Mouse (Mus musculus): ENCODE measurements around the gene Tmem182. TPM values are rescaled to one million over a fixed set of nuclear protein-coding genes. Genes with fewer than 3 reads are reported as not detected.

Tmem182 gene
- total RNA-seq, 2 experiments from 2014 or later: 0.20 to 0.21 TPM

GRCm38 (mm10) chr1:40855268-40855667 is 49.9 kb downstream of the Tmem182 start:
- no peak for DNase-seq (ENCODE audit: extremely low spot score in 1 of 2, low spot score in 1 of 2)

DNA sequence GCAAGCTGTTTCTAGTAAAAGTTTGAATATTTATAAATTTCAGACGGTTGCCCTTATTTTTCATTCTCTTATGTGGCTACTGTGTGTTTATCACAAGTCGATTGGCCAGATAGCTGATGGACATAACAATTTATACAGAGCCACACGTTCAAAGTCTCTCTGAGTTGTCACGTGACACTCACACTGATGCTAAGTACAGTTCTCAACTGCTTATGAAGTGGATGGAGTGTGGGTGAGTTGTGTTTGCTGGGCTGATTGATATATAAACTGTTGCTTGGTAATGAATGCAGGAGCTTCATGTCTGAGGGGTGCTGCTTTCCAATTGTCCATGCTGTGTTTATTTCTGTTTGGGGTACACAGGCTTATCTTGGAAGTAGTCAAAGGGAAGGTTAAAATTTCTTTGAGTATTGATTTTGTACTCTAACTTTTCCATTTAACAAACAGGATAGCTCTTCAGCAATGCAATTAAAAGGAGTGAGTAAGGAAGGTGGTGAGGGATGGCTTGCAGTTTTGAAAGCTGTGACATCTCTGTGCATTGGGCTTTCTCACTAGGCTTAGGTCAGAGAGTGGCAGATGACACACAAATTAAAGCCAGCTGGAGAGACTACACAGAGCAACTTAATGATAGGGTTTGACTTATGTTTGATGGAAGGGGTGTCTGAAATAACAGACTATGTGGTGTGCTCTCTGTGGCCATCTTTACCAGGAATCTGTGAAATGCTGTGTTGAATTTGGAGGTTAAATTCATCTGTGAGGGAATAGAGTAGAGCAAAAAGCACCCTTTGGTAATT is 51.6 kb downstream of the Tmem182 start:
- DNase-seq (ENCODE audit: extremely low spot score in 1 of 2, low spot score in 1 of 2): no peak

DNA sequence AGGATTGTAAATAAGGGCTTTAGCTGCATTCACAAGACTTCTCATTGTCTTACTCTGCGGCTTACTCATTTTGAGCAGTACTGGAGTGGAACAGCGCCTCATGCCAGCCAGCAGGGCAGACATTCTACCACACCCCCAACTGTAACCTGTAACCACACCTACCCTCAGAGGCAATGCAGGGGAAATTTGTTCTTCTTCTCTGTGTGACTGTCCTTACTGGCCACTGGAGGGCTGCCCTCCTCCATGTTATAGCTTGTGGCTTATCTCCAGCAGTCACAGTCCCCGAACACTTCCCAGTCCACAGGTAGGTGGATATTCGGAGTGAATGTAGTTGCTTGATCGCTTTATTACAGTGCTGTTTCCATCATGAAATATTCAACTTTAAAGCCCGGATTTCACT is 59.6 kb downstream of the Tmem182 start:
- DNase-seq (ENCODE audit: extremely low spot score in 1 of 2, low spot score in 1 of 2): no peak

DNA sequence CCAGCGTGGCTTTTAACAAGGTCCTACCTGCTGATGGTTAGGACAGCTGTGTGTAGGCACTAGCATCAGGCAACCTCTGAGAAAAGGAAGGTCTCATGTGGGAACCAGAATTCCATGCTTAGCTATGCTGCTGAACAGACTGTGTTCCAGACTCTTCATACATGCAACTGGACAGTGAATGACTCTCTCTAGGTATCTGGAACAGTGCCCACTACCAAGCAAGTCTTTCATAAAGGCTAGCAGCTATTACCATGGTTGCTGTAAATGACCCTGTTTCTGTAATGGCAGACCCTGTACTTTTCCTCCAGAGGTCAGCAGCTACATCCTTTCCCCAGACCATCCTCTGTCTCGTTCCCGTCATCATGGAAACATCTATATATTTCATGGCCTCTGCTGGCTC is 61.7 kb downstream of the Tmem182 start:
- DNase-seq (ENCODE audit: extremely low spot score in 1 of 2, low spot score in 1 of 2): no peak

GRCm38 (mm10) chr1:40867651-40868050 is 62.2 kb downstream of the Tmem182 start:
- DNase-seq (ENCODE audit: extremely low spot score in 1 of 2, low spot score in 1 of 2): no peak

GRCm38 (mm10) chr1:40873760-40874455 is 68.5 kb downstream of the Tmem182 start:
- DNase-seq (ENCODE audit: extremely low spot score in 1 of 2, low spot score in 1 of 2): no peak

DNA sequence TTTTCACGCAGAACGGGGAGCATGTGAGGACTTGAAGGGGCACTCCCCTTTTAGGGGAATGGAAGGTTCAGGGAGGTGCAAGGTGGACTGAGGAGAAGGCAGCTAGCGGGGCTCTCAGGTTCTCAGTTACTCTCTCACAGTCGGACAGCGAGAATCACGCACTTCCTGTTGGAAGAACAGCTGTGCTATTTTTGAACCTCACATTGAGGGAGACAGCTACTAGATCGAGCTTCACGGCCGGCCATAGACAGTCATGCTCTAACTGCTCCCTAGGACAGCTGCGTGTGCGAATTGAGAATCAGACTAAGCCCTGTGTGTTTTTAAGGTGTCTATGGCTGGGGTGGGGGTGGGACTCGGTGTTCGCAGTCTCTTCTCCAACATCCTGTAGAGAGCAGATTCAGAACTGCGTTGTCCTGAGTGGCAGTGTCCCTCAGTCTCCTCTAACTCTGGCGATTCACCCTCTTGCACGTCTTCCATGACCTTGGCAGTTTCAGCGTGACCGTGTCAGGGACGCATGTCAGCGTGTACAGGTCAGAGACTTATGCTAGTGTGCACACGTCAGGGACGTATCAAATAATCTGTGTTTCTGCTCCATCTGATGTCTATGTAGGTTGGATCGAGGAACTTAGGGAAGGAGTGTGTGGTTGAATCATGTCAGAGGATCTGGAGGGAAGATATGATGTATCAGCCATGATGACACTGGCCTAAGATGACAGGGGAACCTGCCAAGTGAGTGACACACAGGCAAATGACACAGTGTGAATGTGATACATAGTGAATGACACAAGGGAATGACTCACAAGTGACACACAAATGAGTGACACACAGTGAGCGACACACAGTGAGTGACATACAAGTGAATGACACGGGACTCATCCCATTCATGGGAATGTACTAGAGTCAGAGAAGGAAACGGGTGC is 69.3 kb downstream of the Tmem182 start:
- DNase-seq (ENCODE audit: extremely low spot score in 1 of 2, low spot score in 1 of 2): no peak

- peak; percentile 70 to 88 for DNase-seq (ENCODE audit: extremely low spot score in 1 of 2, low spot score in 1 of 2)
These were observed 73.7 kb downstream of the Tmem182 start for GRCm38 (mm10) chr1:40879051-40879450.

- DNase-seq (ENCODE audit: extremely low spot score in 1 of 2, low spot score in 1 of 2): no peak
These were observed 74.1 kb downstream of the Tmem182 start for GRCm38 (mm10) chr1:40879526-40879925.

- no peak for DNase-seq (ENCODE audit: extremely low spot score in 1 of 2, low spot score in 1 of 2)
These were observed 75.1 kb downstream of the Tmem182 start for GRCm38 (mm10) chr1:40880527-40880926.

DNA sequence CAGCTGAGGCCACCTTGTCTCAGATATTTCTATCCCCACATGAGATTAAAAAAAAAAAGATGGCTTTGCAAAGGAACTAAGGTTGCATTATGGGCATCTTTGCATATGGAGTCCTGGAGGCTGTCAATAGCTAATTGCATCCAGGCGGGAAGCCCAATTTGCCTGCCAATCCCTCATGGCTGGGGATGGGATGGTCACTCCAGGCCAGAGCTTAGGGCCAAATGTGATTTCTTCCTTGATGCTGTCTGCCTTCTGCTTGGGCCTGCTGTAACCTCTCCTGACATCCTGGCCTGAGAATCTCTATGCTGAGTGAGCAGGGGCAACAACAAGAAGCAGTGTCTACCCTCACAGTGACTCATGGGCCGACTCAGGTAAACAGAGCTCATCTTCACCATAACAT is 78.5 kb downstream of the Tmem182 start:
- no peak for DNase-seq (ENCODE audit: extremely low spot score in 1 of 2, low spot score in 1 of 2)

DNA sequence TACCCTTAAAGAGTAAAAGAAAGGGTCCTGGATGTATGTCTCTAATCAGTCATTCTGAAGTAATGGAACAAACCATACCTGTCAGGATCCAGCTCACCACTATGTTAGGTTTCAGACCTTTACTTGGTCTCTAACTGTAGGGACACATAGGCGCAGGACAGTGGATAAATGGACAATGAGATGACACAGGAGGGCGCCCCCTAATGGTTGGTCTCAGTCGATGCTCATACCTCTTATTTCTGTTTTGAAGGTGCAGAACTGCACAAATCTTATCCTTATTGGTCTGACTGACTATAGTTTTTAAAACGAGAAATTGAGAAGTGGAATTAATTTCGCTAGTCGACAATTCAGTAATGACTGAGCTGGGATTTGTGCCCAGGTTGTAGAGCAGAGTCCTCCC is 79.5 kb downstream of the Tmem182 start:
- DNase-seq (ENCODE audit: extremely low spot score in 1 of 2, low spot score in 1 of 2): no peak

DNA sequence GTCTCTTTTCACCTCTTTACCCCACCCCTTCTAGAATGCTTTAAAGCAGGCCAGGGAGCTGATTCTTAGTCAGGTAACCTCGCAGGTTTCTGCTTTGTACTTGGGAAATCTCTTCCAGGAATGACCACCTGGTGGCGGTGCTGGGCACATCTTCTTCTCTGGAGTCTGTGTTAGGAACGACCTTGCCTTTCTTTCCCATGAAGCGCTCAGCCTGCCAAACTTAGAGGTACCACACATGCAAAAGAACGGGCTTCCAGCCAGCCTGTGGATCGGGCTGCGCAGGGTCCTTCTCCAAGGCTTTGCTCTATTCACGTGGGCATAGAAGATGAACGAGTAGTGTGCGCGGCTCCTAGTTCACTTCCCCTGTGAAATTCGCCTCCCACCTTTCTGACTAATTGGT is 82.3 kb downstream of the Tmem182 start:
- peak; percentile 53 to 80 for DNase-seq (ENCODE audit: extremely low spot score in 1 of 2, low spot score in 1 of 2)

- DNase-seq (ENCODE audit: extremely low spot score in 1 of 2, low spot score in 1 of 2): no peak
These were observed 83.1 kb downstream of the Tmem182 start for GRCm38 (mm10) chr1:40888396-40889040.

- DNase-seq (ENCODE audit: extremely low spot score in 1 of 2, low spot score in 1 of 2): no peak
These were observed 84.2 kb downstream of the Tmem182 start for GRCm38 (mm10) chr1:40889617-40890016.

DNA sequence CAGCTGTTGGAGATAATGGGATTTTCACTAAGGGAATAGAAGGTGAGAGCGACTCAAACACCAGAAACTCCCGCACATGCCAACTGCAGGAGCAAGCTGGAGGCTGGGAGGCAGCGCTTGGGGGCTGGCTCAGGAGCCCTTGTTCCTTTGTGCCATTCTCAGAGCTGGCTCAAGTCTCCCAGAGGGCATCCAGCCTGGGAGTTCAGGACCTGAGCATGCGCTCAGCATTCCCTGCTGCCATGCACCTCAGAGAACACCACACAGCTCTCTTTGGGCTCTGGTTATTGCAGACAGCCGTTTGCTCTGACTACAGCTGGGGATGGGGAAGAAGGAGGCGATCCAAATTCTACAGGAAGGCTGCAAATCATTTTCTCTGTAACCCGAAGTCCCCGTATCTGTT is 84.8 kb downstream of the Tmem182 start:
- DNase-seq (ENCODE audit: extremely low spot score in 1 of 2, low spot score in 1 of 2): no peak

DNA sequence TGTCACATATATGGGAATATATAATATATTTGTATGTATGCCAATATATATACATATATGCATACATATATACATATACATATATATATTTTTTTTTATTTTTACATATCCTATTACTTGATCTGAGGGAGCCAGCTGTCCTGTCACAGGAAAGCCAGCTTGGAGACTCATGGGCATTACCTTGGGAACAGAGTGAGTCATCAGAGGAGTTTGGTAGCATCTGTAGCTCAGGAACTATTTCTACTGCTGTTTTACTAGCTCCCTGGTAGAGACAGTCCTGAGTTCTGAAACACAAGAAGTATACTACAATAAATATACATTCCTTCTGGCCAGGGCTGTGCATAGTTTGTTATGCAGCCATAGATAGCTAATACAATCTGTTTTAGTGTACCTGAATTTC is 98.3 kb downstream of the Tmem182 start:
- no peak for DNase-seq (ENCODE audit: extremely low spot score in 1 of 2, low spot score in 1 of 2)
